Mouse (Mus musculus) heart, embryonic 10.5 days (tissue): ENCODE results near the gene Ankrd28. TPM values are rescaled to one million over a fixed set of nuclear protein-coding genes. Genes with fewer than 3 reads are reported as not detected.
"Not testable (repeated sequence)": the region's sequence is repeated elsewhere in the genome, so short reads cannot be mapped to it uniquely, and the experiment has no call there.

Experiments
- DNase-seq: peaks from one replicate; pipeline ENCODE4 v3.0.0-alpha.2; 2017; ENCODE audit warnings: low spot score
- H3K27ac ChIP-seq: fragments of 300-500 bp; sonication (generic); 2 replicates; pipeline ENCODE4 v1.5.1; 2016; ENCODE audit warnings: mild to moderate bottlenecking
- H3K27me3 ChIP-seq: fragments of 300-500 bp; sonication (generic); 2 replicates; pipeline ENCODE4 v1.6.1; 2016; ENCODE audit warnings: mild to moderate bottlenecking; ENCODE audit not compliant: poor library complexity, insufficient read depth, severe bottlenecking
- H3K36me3 ChIP-seq: fragments of 300-500 bp; sonication (generic); 2 replicates; pipeline ENCODE4 v1.6.1; 2016; ENCODE audit warnings: mild to moderate bottlenecking, moderate library complexity
- H3K4me1 ChIP-seq: fragments of 300-500 bp; sonication (generic); 2 replicates; pipeline ENCODE4 v1.6.1; 2016; ENCODE audit warnings: mild to moderate bottlenecking
- H3K4me3 ChIP-seq: fragments of 300-500 bp; sonication (generic); 2 replicates; pipeline ENCODE4 v1.5.1; 2016; ENCODE audit warnings: mild to moderate bottlenecking, moderate library complexity
- H3K9me3 ChIP-seq: fragments of 300-500 bp; sonication (generic); 2 replicates; pipeline ENCODE4 v1.6.1; 2016; ENCODE audit warnings: mild to moderate bottlenecking, moderate library complexity
- WGBS: fragments of 180-500 bp; shearing (Covaris S2); methylation state at CpG from one replicate; pipeline ENCODE4 v1.1.7; 2016; 5-methylcytosine and 5-hydroxymethylcytosine counted together
- polyA plus RNA-seq: library from polyadenylated mRNA; unstranded; fragments of >200 nt; fragmentation: Nextera tagmentation; extraction: Ambion mirVana; gene quantifications from 2 replicates; pipeline ENCODE4 v1.2.1, GENCODE M21; 2016

Ankrd28 gene
- polyA plus RNA-seq = 7.1 and 7.3 TPM in 2 replicates

DNA sequence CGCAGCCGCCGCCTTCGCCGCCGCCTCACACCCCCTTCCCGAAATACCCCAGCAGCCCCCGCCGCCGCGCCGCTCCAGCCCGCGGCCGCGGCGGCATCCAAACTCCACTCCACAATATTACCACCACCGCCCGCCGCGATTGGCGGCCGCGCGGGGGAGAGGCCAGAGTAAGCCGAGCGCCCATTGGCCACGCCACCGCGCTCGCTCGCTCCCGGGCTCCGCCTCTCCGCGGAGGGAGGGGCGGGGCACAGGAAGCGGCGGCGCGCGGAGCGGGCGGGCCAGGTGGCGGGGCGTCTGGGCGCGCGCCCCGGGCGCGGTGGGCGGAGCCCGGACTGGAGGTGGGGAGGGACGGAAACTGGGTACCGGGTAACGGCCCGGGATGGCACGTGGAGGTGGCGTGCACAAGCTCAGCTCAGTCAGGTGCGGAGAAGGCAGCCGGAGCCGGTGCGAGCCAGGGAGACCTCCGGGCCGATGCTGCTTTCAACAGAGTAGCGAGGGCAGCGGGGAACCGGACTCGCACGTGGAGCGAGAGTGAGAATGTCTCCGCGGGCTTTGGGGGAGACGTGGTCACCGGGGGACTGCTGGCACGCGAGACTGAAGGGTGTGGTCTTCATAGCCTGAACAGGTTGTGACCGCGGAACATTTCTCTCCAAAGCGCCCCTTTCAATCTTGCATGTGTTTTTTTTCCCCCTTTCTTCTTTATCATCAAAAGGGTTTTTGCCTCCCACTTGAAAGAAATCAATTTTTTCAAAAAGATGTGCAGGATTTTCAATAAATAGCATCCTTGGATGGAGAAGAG lies at the start of gene Ankrd28:
Ankrd28 (minus strand) TSS at position 81 of the 799 bp plus-strand sequence.
- H3K9me3 ChIP-seq = no peaks in the 10 kb centered on the region
- peak; percentile 95 for DNase-seq
- H3K27ac ChIP-seq = peak within 1 kb of the TSS; percentile 93
- no peaks in the 10 kb centered on the region for H3K36me3 ChIP-seq
- peaks cover 5% of the 10 kb centered on the region; the same call in 1 of the 2 replicates for H3K4me1 ChIP-seq
- no peaks in the 10 kb centered on the region for H3K27me3 ChIP-seq
- WGBS = under 1% methylated on average over 71 of the region's 81 CpGs
- peak within 1 kb of the TSS; percentile 85 for H3K4me3 ChIP-seq

- Histone ChIP-seq H3K27me3 (no peaks in the 10 kb centered on the region), H3K36me3 (no peaks in the 10 kb centered on the region), H3K4me3 (no peak overlapping the region), H3K4me1 (peaks cover 4% of the 10 kb centered on the region; the same call in 1 of the 2 replicates), H3K9me3 (no peaks in the 10 kb centered on the region), H3K27ac (no peak overlapping the region)
- 84% methylated on average over 6 of the region's 6 CpGs for WGBS
- no peak for DNase-seq
Measured at GRCm38 (mm10) chr14:31879456-31879855, 49.0 kb upstream of the Ankrd28 start.

DNA sequence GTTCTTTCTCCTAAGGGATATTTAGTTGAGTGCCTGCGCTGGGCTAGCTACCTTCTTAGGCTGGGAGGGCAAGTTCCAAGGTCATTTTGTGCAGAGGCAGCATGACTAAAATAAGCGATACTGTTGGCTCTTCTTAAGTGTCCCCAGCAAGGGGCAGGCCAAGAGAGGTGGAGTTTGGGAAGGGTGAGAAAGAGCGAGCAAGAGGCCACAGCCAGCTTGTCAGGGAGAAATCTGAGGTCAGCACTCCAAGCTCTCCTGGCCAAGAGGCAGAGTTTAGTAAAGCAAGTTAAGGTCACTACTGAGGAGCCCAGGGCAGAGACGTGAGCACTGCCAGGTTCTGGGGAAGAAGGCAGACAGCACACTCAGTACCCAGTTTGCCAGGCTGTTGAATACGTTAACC lies 41.7 kb upstream of the Ankrd28 start:
- H3K27me3 ChIP-seq = no peaks in the 10 kb centered on the region
- H3K27ac ChIP-seq = peak overlapping the region; percentile 70; the same call in 1 of the 2 replicates
- no peak for DNase-seq
- 55% methylated on average over 5 of the region's 5 CpGs for WGBS
- no peaks in the 10 kb centered on the region for H3K9me3 ChIP-seq
- no peak overlapping the region for H3K4me3 ChIP-seq
- no peaks in the 10 kb centered on the region for H3K36me3 ChIP-seq
- peaks cover 13% of the 10 kb centered on the region for H3K4me1 ChIP-seq

DNA sequence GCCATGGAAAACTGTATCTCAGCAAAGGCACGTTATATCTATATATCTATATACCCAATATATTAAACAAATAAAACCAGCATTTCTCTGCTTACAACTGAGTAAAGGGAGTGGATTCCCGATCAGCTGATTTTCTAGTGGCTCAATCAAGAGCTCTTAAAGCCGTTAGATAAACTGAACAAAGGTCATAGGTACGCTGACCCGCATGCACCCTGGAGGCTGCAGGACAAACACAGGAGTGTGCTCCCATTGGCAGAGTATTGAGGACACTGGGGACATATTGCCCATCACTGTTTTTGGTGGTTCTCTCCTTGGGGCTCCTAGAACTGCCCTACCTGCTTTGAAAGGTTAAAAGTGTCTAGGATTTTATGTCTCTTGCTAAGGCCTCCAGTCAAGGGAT lies 40.0 kb upstream of the Ankrd28 start:
- WGBS = 80% methylated on average over 5 of the region's 5 CpGs
- H3K4me3 ChIP-seq = no peak overlapping the region

DNA sequence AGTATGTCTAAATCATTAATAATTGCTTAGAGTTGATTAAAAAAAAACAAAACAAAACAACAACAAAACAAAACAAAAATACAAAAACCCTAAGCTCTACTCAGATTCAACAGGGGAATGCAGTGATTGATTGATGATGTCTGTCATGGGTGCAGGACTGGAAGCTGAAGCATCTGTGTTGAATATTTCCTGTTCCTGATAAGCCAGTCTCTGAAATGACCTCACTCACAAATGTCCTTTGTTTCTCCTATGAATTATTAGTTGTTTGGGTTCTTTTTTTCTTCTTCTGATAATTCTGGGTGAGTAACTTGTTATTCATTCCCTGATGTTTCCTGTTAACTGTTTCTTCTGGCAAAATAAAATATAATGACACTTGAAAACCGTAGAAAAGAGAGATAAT lies 38.1 kb upstream of the Ankrd28 start:
- Histone ChIP-seq H3K36me3 (no peaks in the 10 kb centered on the region), H3K27me3 (no peaks in the 10 kb centered on the region), H3K4me3 (no peak overlapping the region), H3K27ac (no peak overlapping the region), H3K4me1 (peaks cover 13% of the 10 kb centered on the region), H3K9me3 (peaks cover 12% of the 10 kb centered on the region)
- no peak for DNase-seq
- 71% methylated on average over 1 of the region's 1 CpGs for WGBS

More for the DNA sequence above, 40.0 kb upstream of the Ankrd28 start:
- Histone ChIP-seq H3K4me1 (peaks cover 13% of the 10 kb centered on the region), H3K27ac (no peak overlapping the region), H3K27me3 (no peaks in the 10 kb centered on the region), H3K9me3 (peaks cover 9% of the 10 kb centered on the region), H3K36me3 (no peaks in the 10 kb centered on the region)
- DNase-seq = no peak

- H3K9me3 ChIP-seq = peaks cover 14% of the 10 kb centered on the region
- H3K4me3 ChIP-seq, H3K27ac ChIP-seq, H3K27me3 ChIP-seq, H3K36me3 ChIP-seq, DNase-seq, H3K4me1 ChIP-seq: not testable (repeated sequence)
- WGBS = 93% methylated on average over 10 of the region's 10 CpGs
Measured at GRCm38 (mm10) chr14:31866366-31866765, 35.9 kb upstream of the Ankrd28 start.

DNA sequence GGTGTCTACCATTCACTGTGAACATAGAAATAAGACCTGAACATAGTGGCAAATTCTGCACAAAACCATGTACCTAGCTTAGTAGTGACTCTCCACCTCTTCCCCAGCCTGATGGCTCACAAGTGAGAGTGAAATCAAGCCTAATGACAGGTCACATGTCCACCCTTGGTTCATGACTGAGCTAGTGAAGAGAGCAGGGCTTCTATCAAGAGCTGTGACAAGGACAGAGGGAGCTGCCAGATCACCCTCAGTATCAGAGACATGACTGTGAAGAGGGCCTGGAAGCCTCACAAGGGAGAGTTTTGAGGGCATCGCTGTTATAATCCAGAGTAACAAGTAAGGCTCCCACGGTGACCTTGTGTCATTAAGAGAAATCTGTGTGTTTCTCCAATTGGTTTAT lies 28.2 kb upstream of the Ankrd28 start:
- whole genome bisulfite sequencing = 67% methylated on average over 2 of the region's 2 CpGs
- Histone ChIP-seq H3K27ac (no peak overlapping the region), H3K36me3 (no peaks in the 10 kb centered on the region), H3K4me1 (peaks cover 17% of the 10 kb centered on the region), H3K9me3 (peaks cover 3% of the 10 kb centered on the region; the same call in 1 of the 2 replicates), H3K27me3 (no peaks in the 10 kb centered on the region), H3K4me3 (no peak overlapping the region)
- DNase-seq = no peak

- no peak for DNase-seq
- no peak overlapping the region; the same call in 1 of the 2 replicates for H3K27ac ChIP-seq
- 72% methylated on average over 11 of the region's 11 CpGs for WGBS
Measured at GRCm38 (mm10) chr14:31857096-31857975, 26.9 kb upstream of the Ankrd28 start.

GRCm38 (mm10) chr14:31856007-31856406 lies 25.6 kb upstream of the Ankrd28 start:
- Histone ChIP-seq H3K9me3 (no peaks in the 10 kb centered on the region), H3K27me3 (no peaks in the 10 kb centered on the region), H3K4me3 (no peak overlapping the region), H3K27ac (no peak overlapping the region), H3K4me1 (peaks cover 17% of the 10 kb centered on the region), H3K36me3 (no peaks in the 10 kb centered on the region)
- 81% methylated on average over 5 of the region's 5 CpGs for WGBS
- no peak for DNase-seq

More at GRCm38 (mm10) chr14:31857096-31857975, 26.9 kb upstream of the Ankrd28 start:
- no peaks in the 10 kb centered on the region for H3K36me3 ChIP-seq
- H3K4me1 ChIP-seq = peaks cover 17% of the 10 kb centered on the region
- H3K4me3 ChIP-seq = no peak overlapping the region
- no peaks in the 10 kb centered on the region for H3K27me3 ChIP-seq
- peaks cover 3% of the 10 kb centered on the region; the same call in 1 of the 2 replicates for H3K9me3 ChIP-seq

- Histone ChIP-seq H3K36me3 (no peaks in the 10 kb centered on the region), H3K27ac (no peak overlapping the region), H3K4me1 (peaks cover 17% of the 10 kb centered on the region), H3K9me3 (no peaks in the 10 kb centered on the region), H3K27me3 (no peaks in the 10 kb centered on the region), H3K4me3 (no peak overlapping the region)
- WGBS = 62% methylated on average over 4 of the region's 4 CpGs
- no peak for DNase-seq
Measured at GRCm38 (mm10) chr14:31854667-31855066, 24.2 kb upstream of the Ankrd28 start.

- H3K36me3 ChIP-seq = no peaks in the 10 kb centered on the region
- H3K4me1 ChIP-seq = no peaks in the 10 kb centered on the region
- H3K27ac ChIP-seq = no peak overlapping the region
- DNase-seq = no peak
- no peaks in the 10 kb centered on the region for H3K9me3 ChIP-seq
- WGBS = 58% methylated on average over 4 of the region's 4 CpGs
- no peaks in the 10 kb centered on the region for H3K27me3 ChIP-seq
- H3K4me3 ChIP-seq = no peak overlapping the region
Measured at GRCm38 (mm10) chr14:31843571-31843970, 13.1 kb upstream of the Ankrd28 start.

GRCm38 (mm10) chr14:31832022-31832421 lies 1.6 kb upstream of the Ankrd28 start:
- Histone ChIP-seq H3K4me3 (no peak overlapping the region), H3K36me3 (no peaks in the 10 kb centered on the region), H3K27me3 (no peaks in the 10 kb centered on the region), H3K27ac (no peak overlapping the region), H3K9me3 (0 out of 2 replicates have a peak, but pooled peaks cover 4% of the 10 kb centered on the region), H3K4me1 (peaks cover 5% of the 10 kb centered on the region; the same call in 1 of the 2 replicates)
- no peak for DNase-seq
- WGBS = 66% methylated on average over 4 of the region's 4 CpGs

DNA sequence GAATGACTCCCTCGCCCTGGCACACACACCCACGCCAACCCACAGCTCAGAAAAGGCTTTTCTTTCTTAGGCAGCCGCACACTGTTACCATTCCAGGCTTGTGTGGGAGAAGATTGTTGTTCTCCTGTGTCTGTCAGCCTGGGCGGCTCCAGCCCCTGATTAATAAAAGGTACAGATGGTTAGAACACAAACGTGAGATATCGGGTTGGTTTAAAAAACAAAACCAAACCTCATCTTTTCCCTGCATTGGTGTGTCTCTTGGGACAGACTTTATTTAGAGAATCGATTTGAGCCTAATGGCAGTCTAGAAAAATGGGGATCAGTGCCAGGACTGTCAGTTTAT lies 890 bp upstream of the Ankrd28 start:
- DNase-seq = no peak
- 16% methylated on average over 7 of the region's 7 CpGs for WGBS

More for the DNA sequence above, 890 bp upstream of the Ankrd28 start:
- Histone ChIP-seq H3K27ac (peak overlapping the region; percentile 93), H3K36me3 (no peaks in the 10 kb centered on the region), H3K4me1 (peaks cover 5% of the 10 kb centered on the region; the same call in 1 of the 2 replicates), H3K4me3 (peak overlapping the region; percentile 85), H3K9me3 (no peaks in the 10 kb centered on the region), H3K27me3 (no peaks in the 10 kb centered on the region)
